Mouse (Mus musculus) regulatory T cell (primary cell): Measurements from ENCODE around the gene Foxi3.

Experiments
- in situ Hi-C: fragments of 300-600 bp; cut with MboI, MseI; formaldehyde crosslinking; loops from one replicate; pipeline ENCODE4 v1.15.1; 2025; ENCODE audit warnings: high pct_unique_total_duplicates

Foxi3 gene

DNA sequence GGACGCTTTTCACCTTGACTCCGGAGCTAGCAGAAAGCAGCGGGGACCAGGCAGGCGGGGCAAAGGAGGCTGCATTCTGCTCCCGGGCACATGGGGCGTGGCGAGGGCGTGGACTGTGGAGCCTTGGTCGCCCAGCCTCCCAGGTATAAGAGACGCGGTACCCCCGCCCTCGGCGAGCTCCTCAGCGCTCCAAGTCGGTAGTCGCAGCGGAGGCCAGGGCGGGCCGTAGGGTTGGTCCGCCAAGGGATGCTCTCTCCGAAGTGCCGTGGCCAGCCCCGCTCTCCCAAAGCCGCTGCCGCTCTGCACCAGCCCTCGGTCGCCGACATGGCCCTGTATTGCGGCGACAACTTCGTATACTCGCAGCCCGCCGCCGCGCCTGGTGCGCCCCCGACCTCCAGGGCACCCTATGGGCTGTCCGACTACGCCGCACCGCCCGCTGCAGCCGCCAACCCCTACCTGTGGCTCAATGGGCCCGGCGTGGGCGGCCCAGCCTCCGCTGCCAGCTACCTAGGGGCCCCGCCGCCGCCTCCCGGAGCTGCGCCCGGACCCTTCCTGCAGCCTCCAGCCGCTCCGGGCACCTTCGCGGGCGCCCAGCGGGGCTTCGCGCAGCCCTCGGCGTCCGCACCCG is at the start of gene Foxi3:
Gene Foxi3, plus strand, starts transcription at position 247 of the 628 bp plus-strand sequence.
- in situ Hi-C loops = no loop called here

DNA sequence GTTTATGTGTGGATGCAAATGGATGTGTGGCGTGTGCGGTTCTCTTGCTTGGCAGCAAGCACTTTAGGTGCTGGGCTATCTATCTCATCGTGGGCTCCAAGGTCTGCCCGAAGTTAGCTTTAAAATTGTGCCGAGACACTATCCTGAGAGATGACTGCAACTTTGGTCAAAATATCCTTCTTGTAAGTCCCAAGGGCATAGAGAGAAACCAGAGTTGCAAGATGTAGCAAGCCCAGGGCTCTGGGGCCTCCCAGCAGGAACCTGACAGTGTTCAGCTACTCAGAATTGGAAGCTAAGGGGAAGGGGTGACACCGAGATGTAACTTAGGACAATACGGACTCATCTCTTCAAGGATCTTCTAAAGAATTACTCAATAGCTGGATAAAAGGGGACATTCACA is 46.8 kb upstream of the Foxi3 start:
- in situ Hi-C loops = no loop called here

DNA sequence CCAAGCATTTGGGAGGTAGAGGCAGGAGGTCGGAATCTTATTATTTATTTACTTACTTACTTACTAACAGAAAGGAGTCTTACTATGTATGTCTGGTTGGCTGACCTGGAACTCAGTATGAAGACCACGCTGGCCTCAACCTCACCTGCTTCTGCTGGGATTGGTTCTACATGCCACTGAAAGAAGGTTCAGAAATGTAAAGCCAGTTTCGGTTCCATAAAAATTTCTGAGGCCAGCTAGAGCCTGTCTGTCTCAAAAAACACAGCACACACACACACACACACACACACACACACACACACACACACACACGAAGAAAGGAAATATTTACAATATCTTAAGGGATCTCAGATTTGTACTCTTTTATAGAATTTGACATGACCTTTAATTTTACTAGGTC is 46.0 kb upstream of the Foxi3 start:
- in situ Hi-C loops = no loop called here

DNA sequence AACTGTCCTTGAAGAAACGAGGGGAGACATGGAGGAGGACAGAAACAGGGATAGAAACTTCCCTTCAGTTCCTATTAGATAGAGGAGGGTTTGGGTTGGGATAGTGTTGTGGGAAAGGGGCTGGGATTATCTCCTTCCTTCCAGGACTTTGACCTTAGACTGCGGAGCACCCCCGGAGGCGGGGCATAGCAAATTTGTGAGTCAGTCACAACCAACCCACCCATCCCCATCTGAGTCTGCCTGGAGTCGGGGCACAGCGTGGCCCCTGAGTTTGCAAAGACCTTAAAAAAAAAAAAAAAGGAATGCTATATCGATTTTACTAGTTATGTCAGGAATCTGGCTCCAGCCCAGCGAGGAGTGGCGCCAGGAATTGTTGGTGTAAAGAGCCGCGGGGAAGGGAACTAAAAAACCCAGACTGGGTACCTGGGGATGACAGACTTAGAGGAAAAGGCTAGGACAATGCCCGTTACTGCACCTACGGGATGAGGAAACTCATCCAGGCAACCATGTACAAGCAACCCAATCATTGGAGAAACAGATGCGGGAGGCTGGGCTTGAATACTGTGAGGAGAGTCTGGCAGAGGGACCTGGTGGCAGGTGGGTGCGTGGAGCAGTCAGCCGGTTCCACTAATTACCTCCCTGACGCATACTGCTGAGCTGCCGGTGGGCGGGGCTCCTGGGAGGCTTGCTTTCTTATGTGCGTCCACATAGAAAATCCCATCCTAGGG is 44.5 kb upstream of the Foxi3 start:
- in situ Hi-C loops = no loop called here

DNA sequence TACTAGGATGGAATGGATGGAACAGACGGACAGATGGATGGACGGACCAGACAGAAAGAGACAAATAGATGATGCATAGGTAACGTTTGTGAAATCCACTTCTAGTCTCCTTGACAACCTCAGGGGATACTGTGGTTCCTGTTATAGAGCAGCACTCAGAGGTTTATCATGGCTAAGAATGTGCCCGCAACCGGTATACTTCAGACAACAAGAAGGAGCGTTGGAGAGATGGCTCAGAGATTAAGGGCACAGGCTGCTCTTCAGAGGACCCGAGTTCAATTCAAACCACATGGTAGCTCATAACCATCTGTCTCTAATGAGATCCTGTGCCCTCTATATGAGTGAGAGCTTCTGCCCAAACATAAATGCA is 44.0 kb upstream of the Foxi3 start:
- in situ Hi-C loops = no loop called here

DNA sequence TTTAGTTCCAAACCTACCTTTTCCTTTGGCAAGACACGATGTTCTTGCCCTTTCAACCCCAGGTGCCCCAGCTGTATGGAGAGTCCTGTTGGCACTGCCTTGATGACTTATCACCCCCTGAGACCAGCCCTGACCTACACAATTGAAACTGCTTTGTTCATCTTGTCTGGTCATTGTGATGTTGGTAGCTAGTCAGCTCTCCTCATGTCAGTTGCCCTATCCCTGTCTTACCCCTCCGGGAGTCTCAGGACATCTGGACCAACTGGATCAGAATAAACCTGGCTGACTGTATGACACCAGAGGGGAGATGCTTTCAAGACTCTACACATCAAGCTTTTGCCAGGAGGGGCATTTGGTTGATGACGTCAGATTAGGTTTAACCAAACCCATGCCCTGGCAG is 37.5 kb upstream of the Foxi3 start, which contains the start of gene Tex37:
Gene Tex37, minus strand, starts transcription at position 101 of the 400 bp plus-strand sequence.
- in situ Hi-C loops = no loop called here

DNA sequence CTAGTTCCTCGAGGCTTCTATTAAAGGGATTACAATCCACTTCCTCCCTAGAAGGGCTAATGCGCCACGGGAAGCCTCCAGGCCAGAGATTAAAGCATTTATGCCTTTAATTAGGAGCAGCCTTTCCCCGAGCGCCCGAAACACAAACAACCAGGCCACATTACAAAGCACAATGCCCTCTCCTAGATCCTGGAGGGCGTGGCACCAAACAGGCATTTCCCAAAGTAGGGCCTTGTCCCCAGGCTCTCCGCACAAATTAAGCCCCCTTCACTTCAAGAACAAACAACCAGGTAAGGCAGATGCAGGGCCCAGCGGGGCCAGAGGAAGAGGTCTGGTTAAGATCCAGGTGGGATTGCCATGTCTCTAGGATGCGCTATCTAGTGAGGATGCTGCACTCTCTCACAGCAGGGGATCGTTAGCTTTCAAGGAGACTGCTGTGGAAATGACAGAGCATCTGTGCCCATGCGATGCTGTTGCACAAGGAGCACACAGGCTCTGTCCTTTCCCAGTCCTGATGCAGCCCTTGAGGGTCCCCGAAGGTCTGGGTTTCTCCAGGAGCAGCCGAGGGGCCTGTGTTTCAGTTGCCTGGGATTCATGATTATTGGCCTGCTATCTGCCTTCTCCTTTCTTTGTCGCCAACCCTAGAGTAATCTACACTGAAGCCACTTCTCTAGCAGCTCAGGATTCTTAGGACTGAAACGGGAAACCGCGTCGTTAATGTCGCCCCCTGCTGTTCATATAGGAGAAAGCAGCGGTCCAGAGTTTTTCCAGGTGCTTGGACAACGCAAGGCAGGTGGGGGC is 34.9 kb upstream of the Foxi3 start:
- in situ Hi-C loops = no loop called here

DNA sequence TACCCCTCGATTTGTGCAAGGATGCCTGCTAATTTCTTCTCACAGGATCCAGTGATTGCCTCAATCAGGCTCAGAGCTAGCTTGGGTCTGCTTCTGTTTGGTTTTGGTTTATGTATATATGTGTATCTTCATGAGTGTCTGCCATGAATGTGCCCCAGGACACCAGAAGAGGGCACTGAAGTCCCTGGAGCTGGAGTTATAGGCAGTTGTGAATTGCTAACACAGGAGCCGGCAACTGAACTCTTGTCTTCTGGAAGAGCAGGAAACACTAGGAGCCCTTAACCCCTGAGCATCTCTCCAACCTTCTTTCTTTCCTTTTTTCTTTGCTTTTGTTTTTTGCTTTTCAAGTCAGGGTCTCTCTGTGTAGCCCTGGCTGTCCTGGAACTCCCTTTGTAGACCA is 24.5 kb upstream of the Foxi3 start:
- in situ Hi-C loops = no loop called here

DNA sequence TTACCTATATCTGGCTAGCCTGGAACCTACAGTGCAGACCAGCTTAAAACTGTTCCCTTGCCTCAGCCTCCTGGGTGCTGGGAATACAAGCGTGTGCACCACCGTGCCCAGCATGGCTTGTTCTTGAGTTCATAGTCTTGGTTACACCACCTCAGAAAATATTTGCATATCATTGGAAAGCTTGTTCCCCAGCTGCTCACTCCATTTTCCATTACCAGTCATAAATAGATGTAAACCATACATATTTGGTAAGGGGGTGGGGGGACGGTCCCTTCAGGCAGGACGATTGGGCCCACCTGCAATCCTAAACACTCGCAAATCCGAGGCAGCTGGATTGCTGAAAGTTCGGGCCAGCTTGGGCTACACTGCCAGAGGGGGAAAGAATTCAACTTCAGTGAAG is 3.1 kb upstream of the Foxi3 start:
- in situ Hi-C loops = no loop called here

DNA sequence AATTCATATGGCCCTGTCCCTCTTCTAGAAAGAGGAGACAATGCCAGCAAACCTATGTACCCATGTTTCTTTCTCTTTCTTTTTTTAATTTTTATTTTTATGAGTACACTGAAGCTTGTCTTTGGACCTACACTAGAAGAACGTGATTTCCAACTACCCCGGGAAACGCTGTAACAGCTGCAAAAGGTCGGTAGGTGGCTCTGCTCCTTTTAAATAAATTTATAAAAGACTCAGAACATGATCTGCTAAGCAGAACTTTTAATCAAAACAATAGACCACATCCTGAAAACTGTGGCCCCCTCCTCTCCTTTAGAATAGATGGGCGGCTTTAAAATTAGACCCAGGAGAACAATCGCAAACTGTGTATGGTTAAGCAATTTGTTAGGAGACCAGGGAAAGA is 2.3 kb upstream of the Foxi3 start:
- in situ Hi-C loops = no loop called here

DNA sequence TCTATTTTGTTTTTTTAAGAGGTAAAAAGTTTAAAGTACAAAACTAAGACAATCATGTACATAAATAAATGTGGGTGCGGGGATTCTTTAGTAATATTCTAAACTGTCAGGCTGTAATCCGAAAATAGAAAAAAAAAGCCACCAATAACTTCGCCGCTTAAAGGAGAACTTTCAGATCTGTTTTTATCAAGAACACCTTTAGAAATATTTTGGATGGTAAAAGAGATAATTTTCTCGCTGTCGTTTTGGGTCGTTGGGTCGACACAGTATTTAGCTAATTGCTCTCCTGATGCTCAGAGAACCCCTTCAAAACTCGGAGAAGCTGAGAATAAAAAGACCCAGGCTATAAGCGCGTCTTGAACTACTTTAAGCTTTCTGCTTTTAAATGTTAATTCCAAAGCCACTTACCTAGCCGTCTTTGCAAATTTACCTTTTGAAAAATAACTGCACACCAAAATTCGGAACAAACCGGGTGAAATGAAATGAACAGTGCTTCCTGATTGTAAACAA is 985 bp upstream of the Foxi3 start:
- in situ Hi-C loops = no loop called here

DNA sequence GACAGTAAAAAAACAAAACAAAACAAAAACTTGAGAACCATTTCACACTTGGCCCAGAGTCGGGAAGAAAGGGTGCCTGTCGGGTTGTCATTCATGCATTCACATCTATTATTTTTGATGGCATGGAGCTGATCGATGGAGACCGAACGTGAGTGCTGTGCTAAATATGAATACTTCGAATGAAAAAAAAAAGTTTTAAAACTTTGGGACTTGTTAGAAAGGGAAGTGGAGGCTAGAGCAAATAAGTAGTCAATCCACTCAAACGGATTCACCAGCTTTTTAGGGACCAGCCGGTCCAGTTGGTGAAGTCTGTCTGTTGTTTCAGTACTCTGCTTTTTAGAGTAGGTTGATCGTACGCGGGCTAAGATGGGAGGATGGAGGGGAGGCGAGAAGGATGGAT is 490 bp upstream of the Foxi3 start:
- in situ Hi-C loops = no loop called here

DNA sequence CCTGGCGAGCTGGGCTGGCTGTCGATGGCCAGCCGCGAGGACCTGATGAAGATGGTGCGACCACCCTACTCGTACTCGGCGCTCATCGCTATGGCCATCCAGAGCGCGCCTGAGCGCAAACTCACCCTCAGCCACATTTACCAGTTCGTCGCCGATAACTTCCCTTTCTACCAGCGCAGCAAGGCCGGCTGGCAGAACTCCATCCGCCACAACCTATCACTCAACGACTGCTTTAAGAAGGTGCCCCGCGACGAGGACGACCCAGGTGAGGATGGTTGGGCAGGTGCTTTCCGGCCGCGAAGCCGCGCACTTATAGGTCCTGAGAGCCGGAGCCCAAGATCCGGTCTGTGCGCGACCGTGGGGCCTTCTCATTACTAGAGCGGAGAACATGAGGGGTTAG is 605 bp downstream of the Foxi3 start:
- in situ Hi-C loops = no loop called here

DNA sequence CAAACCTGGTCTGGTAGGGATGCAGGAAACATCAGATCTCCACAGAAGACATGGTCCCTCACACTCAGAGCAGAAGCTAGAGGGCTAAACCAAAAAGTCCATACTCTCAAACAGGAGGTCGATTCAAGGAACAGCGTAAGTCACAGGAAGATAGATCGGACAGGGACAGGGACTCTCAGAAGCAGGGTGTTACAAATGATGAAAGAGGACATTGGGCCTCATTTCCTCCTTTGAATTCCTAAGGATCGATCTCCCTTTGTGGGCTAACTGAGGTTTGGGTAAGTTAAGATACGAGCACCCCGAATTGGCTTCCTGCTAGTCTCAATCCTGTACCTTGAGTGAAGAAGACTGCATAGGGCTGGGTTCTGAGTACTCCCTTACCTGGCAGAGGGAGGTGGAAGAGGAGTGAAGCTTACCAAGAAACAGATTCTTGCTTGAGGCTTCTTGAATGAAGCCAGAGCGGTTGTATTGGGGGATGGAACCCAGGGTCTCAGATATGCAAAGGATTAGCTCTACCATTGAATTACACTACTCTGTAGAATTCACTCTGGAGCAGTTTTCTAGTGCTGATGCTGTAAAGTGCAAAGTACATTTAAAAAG is 1.1 kb downstream of the Foxi3 start:
- in situ Hi-C loops = no loop called here

DNA sequence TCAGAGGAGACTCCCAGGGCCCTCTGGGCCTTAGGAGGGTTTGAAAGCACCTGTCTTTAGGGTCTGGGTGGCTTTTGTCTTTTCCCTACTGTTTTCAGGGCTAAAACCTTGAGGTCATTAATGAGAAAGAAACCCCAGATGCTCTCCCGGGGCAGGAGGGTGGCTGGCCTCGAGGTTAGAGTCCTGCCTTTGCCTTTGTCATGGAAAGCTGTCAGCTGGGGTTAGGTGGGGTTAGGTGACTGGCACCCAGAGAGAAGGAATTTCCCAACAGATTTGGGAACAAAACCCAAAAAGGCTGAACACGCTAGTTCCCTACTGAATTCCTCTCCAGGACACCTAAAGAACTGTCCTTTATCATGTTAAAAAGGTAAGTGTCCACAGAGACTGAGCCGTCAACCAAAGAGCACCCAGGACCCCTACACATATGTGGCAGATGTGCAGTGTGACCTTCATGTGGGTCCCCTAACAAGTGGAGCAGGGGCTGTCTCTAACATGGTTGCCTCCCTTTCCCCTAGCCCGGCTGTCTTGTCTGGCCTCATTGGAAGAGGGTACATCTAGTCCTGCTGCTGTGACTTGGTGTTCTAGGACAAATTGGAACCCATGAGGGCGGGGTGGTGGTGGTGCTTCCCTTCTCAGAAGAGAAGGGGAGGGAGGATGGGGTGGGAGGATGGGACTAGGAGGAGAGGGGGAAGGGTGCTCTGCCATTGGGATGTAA is 7.9 kb downstream of the Foxi3 start:
- in situ Hi-C loops = no loop called here

DNA sequence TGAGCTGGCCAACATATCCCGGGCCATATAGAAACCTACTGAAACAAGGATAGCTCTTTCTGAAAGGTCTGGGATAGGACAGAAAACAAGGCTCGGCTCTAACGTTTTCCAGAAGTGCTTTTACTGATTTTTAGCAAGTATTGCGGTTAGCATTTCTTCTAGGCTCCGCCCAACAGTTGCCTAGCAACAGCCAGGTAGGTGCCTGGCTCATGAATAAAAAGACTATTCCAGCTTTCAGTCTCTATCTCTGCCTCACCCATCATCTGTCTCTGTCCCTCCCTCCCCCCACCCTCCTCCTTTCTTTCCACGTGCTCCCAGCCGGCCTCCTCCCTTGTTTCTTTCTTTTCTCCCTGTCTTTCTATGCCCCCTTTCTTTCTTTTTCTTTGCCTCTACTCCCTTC is 9.4 kb downstream of the Foxi3 start:
- in situ Hi-C loops = no loop called here

DNA sequence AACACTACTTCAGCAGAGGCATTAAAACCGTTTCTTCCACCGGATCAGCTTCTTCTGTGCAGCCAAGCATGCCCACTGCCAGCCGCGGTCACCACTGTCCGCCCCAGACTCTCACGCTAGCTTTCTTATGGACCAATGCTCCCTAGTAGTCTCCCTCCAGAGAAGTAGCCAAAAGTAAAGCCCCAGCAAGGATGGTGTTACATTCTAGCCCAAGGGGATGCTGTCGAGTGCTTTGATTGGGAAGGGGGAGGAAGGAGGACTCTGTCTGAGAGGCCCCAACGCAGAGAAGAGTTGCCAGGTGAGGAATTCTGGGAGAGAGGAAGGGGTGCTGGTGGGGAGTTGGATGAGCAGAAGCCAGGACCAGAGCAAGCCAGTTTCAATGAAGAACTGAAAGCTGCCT is 11.1 kb downstream of the Foxi3 start:
- in situ Hi-C loops = no loop called here

DNA sequence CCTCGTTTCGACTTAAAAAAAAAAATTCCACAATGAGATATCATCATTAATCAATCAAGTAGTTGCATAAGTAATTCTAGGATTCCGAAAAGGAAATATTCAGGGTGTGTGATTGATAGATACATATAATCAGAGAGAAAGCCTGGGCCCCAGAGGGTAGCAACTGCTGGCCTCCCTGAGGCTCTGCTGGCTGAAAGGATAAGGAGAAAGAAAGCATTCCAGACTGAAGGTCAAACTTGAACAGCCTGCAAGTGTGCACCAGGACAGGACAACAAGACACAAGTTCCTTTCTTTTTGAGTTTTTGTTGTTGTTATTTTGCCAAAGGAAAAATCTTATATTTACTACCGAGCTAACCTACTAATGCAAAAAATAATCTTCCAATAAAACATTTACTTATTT is 12.0 kb downstream of the Foxi3 start:
- in situ Hi-C loops = no loop called here

DNA sequence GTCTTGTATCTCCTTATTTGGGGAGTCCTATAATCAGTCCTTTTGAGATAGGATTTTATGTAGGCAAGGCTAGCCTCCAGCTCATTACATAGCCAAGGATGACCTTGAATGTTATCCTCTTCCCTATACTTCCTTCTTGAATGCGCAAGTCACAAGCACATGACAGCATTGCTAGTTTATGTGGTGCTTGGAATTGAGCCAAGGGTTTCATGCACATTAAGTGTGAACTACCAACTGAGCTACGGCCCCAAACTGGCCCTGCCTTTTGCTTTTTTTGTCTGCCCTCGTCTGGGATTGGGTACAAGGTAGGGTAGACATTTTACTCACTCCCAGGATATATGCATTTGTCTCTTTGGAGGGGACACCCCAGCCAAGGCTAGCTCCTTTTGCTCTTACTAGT is 16.7 kb downstream of the Foxi3 start:
- in situ Hi-C loops = no loop called here

DNA sequence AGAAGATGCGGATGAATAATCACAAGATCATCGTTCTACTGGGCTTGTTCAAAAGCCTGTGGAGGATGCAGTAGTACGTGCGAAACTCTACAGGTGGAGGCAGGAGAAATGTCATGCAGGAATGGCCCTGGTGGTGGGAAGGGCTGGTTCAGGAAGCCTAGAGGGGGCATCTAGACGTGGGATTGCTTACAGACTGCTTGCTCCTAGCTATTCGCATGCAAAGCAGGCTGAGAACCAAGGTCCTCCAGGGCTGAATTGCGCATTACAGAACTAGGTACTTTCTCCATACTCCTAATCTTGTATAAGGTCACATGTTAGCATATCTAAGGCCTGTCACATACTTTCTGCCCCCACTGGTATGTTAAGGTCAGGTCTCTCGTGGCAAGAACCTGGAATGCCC is 24.7 kb downstream of the Foxi3 start:
- in situ Hi-C loops = no loop called here

DNA sequence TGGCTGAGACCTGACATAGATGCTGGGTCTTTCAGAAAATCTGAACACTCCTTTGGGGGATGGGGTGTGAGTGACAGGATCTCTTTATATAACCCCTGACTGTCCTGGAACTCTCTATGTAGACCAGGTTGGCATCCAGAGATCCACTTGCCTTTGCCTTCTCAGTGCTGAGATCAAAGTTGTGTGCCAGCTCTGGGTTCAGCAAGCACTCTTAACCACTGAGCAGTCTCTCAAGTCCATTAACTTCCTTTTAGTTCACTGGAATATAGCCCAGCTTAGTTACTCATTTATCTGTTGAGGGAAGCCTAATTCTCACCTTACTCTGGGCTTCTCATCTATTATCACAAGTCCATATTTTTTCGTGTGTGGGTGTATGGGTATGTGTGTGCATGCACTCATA is 26.1 kb downstream of the Foxi3 start:
- in situ Hi-C loops = no loop called here

DNA sequence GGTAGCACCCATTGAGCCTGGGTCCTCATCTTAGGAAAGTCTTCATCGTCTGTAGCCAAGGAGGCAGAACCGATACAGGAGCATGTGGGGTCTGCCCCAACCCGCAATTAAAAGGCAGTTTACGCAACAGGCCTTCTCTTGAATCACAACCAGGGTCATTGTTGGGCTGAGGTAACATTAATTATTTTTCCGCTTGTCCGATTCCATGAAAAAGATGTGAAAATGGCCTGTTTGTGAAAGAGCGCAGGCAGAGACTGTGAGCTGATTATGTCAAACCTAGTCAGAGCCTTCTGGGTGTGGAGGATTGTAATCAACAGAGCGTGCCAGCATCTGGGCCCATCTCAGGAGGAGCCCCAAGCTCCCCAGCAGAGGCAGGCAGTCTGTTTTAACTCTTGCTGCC is 30.4 kb downstream of the Foxi3 start:
- in situ Hi-C loops = no loop called here
